Mouse (Mus musculus) midbrain, embryonic 16.5 days (tissue): ENCODE data around the gene Naa38. TPM values are rescaled to one million over a fixed set of nuclear protein-coding genes. Genes with fewer than 3 reads are reported as not detected.
A peak's percentile ranks its signal among the peaks of the same experiment; 100 is the strongest.

ENCODE experiments used
- ATAC-seq: fragments of 200-750 bp; cut with Nextera tagmentation; 2 replicates; pipeline ENCODE4 v1.8.0; 2017; ENCODE audit warnings: moderate TSS enrichment
- H3K27ac ChIP-seq: fragments of 300-500 bp; sonication (generic); 2 replicates; pipeline ENCODE4 v1.5.1; 2014; ENCODE audit warnings: mild to moderate bottlenecking, low read length, mixed read lengths
- H3K27me3 ChIP-seq: fragments of 300-500 bp; sonication (generic); 2 replicates; pipeline ENCODE4 v1.6.1; 2014; ENCODE audit warnings: low read depth, low read length, mixed read lengths; ENCODE audit not compliant: control insufficient read depth, insufficient read depth
- H3K36me3 ChIP-seq: fragments of 300-500 bp; sonication (generic); 2 replicates; pipeline ENCODE4 v1.6.1; 2014; ENCODE audit warnings: mild to moderate bottlenecking, low read length, moderate library complexity, mixed read lengths; ENCODE audit not compliant: control insufficient read depth, insufficient read depth
- H3K4me1 ChIP-seq: fragments of 300-500 bp; sonication (generic); 2 replicates; pipeline ENCODE4 v1.6.1; 2014; ENCODE audit warnings: mild to moderate bottlenecking, low read length, mixed read lengths; ENCODE audit not compliant: control insufficient read depth, insufficient read depth
- H3K4me2 ChIP-seq: fragments of 300-500 bp; sonication (generic); 2 replicates; pipeline ENCODE4 v1.6.1; 2014; ENCODE audit warnings: mild to moderate bottlenecking, low read length, mixed read lengths
- H3K4me3 ChIP-seq: fragments of 300-500 bp; sonication (generic); 2 replicates; pipeline ENCODE4 v1.5.1; 2014; ENCODE audit warnings: low read depth, mild to moderate bottlenecking, low read length, moderate library complexity, mixed read lengths
- H3K9ac ChIP-seq: fragments of 300-500 bp; sonication (generic); 2 replicates; pipeline ENCODE4 v1.6.1; 2014; ENCODE audit warnings: low read depth, low read length, mixed read lengths
- H3K9me3 ChIP-seq: fragments of 300-500 bp; sonication (generic); replicated peaks from 2 replicates; pipeline ENCODE4 v1.6.1; 2014; ENCODE audit warnings: mild to moderate bottlenecking, low read length, mixed read lengths; ENCODE audit not compliant: control insufficient read depth, poor library complexity, severe bottlenecking
- WGBS: fragments of 180-500 bp; shearing (Covaris S2); extraction: QIAGEN DNeasy Blood & Tissue Kit; methylation state at CpG from one replicate; pipeline ENCODE4 v1.1.7; 2014; 5-methylcytosine and 5-hydroxymethylcytosine counted together
- polyA plus RNA-seq: library from polyadenylated mRNA; unstranded; fragments of >200 nt; fragmentation: Nextera tagmentation; extraction: Ambion mirVana; gene quantifications from 2 replicates; pipeline ENCODE4 v1.2.1, GENCODE M21; 2015

Gene Naa38
- polyA plus RNA-seq, 1 experiment from 2014 or later, result 89.6 TPM

DNA sequence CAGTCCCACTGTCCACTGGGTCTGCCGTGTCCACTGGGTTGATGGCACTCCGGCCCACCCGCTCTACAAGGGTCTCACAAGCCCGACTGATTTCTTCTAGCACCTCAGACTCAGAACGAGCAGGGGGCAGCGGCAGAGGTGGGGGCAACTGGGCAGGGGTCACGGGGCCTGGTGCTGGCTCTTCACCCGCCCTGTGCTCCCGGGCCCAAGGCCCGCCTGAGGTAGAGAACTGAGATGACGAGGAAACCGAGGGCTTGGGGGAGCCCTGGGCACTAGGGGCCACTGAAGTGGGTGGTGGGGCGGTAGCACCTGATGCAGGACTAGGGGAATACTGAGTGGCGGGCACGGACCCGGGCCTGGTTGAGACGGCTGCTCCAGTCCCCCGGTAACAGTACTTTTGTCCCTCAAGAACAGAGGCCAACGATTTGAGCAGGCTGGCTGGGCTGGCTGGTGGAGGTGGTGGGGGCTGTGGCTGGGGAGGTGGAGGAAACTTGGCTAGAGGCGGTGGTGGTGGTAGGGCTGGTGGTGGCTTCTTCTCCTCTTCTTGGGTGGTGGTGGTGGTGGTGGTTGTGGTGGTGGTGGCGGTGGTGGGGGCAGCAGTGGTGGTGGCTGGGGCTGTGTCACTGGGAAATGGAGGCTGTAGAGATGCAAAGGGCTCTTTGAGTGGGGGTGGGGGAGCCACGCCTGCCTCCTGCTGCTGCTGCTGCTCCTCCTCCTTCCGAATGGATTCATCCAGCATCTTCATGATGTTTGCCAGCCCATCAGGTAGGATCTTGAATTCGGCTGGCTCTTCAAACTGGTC lies 9.5 kb downstream of the Naa38 start:
- peaks cover 17% of the 10 kb centered on the region for H3K4me1 ChIP-seq
- H3K4me2 ChIP-seq, result no peak overlapping the region
- 90% methylated on average over 23 of the region's 24 CpGs for WGBS
- H3K27ac ChIP-seq, result no peak overlapping the region
- H3K9me3 ChIP-seq, result no peaks in the 10 kb centered on the region
- H3K36me3 ChIP-seq, result peaks cover 57% of the 10 kb centered on the region
- H3K27me3 ChIP-seq, result no peaks in the 10 kb centered on the region
- H3K9ac ChIP-seq, result no peak overlapping the region
- ATAC-seq, result no peak
- H3K4me3 ChIP-seq, result no peak overlapping the region

DNA sequence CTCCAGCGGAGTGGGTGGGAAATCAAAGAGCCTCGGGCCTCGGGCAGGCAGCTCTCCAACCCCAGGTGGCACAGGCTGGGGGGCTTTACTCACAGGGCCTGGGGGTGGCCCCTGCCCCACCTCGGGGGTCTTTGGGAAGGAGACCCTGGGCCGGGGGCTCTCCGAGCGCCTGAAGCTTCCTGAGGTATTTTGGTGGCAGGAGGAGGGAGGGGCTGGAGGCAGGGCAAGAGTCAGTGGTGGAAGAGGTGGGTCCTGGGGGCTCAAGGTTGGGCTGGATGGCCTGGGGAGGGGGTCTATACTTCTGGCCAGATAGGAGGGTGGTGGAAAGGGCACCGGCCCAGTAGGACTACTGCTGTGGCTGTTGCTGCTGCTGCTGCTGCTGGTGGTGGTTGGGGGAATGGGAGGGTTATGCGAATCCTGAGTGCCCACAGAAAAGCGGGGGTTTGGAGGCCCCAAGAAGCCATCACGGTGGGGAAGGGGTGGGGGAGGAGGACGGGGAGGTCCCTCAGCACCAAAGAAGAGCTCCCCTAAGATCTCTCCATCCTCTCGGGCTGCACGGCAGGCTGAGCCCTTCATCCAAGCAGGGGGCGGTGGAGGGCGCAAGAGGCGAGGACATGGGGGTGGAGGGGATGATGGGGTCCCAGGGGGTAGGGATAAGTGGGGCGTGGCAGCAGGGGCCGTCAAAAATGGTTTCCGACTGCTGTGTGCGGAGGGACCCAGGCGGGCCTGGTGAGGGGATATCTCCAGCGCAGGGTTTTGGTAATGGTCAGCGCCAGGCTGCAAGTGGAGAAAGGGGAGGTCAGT lies 10.3 kb downstream of the Naa38 start:
- H3K9me3 ChIP-seq, result no peaks in the 10 kb centered on the region
- H3K9ac ChIP-seq, result no peak overlapping the region
- no peaks in the 10 kb centered on the region for H3K27me3 ChIP-seq
- H3K36me3 ChIP-seq, result peaks cover 51% of the 10 kb centered on the region
- peaks cover 17% of the 10 kb centered on the region for H3K4me1 ChIP-seq
- ATAC-seq, result no peak
- H3K4me3 ChIP-seq, result no peak overlapping the region
- WGBS, result 91% methylated on average over 24 of the region's 24 CpGs
- H3K4me2 ChIP-seq, result no peak overlapping the region
- no peak overlapping the region for H3K27ac ChIP-seq

DNA sequence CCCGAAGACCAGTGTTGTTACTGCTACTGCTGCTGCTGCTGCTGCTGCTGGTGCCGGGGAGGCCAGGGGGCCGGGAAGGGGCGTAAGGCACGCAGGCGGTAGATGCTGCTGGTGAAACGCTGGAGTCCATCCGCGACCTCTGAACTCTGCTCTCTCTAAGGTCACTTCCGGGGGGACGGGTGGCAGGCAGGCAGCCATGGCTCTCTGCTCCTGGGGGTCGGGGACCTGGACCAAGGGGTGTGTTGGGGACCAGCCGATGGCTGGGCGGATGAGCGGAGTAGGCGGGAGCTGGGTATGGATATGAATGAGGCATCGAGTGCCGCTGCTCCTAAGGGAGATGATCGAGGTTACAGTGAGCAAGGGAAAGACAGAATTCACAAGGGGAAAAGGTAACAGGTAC lies 11.0 kb downstream of the Naa38 start:
- Histone ChIP-seq H3K27me3 (no peaks in the 10 kb centered on the region), H3K36me3 (peaks cover 50% of the 10 kb centered on the region), H3K9me3 (no peaks in the 10 kb centered on the region), H3K4me3 (no peak overlapping the region), H3K4me2 (no peak overlapping the region), H3K9ac (no peak overlapping the region), H3K27ac (no peak overlapping the region), H3K4me1 (peaks cover 17% of the 10 kb centered on the region)
- ATAC-seq, result no peak
- 88% methylated on average over 19 of the region's 19 CpGs for WGBS

DNA sequence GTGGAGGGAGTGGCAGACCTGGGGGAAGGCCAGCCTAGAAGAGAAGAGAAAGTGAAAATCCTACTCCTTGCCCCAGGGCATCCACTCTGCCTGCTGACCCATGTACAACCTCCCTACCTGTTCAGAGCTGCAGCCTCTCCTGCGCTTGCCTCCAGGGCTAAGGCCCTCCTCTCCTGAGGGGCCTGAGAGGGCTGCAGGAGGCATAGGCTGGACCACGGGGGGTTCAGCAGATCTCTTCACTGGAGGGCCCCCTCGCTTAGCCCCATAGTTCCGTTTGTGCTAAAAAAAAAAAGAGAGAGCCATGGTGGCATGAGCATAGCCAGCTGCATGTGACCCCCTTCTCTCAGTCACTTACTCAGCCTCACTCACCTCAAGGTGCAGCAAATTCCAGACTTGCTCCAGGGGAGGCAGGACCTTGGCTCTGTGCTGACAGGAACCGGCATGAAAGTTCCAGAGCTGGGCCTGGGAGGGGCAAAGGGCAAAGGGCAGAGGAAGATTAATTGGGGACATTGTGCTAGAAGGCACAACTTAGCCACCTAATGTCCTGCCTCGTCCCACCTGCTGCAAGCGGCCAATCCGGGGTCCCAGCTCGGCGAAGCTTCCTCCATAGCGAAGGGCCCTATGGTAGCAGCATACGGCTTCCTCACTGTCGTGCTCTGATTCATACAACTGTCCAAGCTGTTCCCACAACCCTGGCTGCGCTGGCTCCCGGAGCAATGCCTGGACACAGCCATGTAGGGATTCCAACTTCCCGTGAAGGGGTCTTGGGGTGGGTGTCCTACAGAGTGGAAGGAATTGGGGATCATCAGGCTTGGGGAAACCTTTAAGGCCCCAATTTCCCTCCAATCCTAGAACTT lies 11.8 kb downstream of the Naa38 start:
- no peaks in the 10 kb centered on the region for H3K9me3 ChIP-seq
- H3K36me3 ChIP-seq, result peaks cover 46% of the 10 kb centered on the region
- no peak overlapping the region for H3K9ac ChIP-seq
- peaks cover 23% of the 10 kb centered on the region for H3K4me1 ChIP-seq
- no peak for ATAC-seq
- WGBS, result 91% methylated on average over 16 of the region's 16 CpGs
- H3K4me2 ChIP-seq, result no peak overlapping the region
- no peaks in the 10 kb centered on the region for H3K27me3 ChIP-seq
- H3K4me3 ChIP-seq, result no peak overlapping the region
- H3K27ac ChIP-seq, result no peak overlapping the region

DNA sequence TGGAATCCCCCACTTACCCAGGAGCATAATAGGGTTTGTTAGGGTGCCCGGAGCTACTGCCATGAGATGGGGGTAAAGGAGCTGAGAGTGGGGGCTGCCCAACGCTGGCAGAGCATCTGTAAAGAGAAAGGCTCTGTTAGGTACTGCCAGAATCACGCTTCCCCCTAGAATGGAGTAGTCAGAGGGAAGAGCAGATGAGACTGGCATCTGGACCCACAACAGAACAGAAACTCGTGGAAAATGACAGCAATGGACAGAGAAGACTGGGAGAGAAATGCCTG lies 12.4 kb downstream of the Naa38 start:
- peak overlapping the region; percentile 84 for H3K27ac ChIP-seq
- H3K4me2 ChIP-seq, result peak overlapping the region; percentile 92; the same call in 1 of the 2 replicates
- peaks cover 43% of the 10 kb centered on the region for H3K36me3 ChIP-seq
- no peaks in the 10 kb centered on the region for H3K9me3 ChIP-seq
- H3K27me3 ChIP-seq, result no peaks in the 10 kb centered on the region
- no peak overlapping the region; the same call in 1 of the 2 replicates for H3K9ac ChIP-seq
- 91% methylated on average over 4 of the region's 4 CpGs for WGBS
- peaks cover 28% of the 10 kb centered on the region for H3K4me1 ChIP-seq
- ATAC-seq, result no peak
- H3K4me3 ChIP-seq, result no peak overlapping the region

DNA sequence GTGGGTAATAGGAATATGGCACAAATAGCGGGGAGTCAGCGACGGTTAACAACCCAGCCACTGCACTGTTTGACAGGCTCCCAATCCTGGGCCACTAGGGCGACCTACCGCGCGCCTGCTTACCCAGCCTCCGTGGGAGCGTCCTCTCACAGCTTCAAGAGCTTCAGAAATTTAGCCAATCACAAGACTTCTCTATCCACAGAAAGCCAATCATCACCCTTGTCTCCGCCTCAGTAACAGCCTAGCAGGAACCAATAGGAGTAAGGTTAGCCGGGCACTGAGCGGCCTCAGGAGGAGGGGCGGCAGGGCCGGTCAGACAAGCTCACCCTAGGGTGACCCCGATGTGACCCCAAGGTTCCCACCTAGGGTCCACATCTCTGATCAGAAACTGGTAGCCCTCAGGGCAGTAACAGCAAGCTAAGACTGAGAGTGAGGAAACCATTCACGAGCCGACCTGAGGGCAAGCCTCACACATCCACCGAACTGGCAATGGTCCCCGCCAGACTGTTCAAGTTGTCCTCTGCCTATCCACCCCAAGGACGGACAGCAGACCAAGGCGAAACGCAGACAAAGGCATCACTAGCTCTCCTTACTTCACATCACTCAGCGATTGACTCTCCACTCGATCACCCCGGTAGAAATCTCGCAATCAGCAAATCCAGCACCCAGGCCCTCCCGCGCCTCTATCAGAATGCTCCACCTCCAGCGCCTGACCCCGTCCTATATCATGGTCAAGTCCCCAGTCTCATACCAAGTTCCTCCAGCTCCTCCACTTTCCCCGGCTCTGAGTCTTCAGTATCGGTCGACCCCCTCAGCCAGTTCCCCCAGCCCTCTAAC lies 13.5 kb downstream of the Naa38 start:
- Histone ChIP-seq H3K4me1 (peaks cover 39% of the 10 kb centered on the region), H3K9me3 (no peaks in the 10 kb centered on the region), H3K27me3 (no peaks in the 10 kb centered on the region), H3K27ac (peak overlapping the region; percentile 84), H3K36me3 (peaks cover 36% of the 10 kb centered on the region), H3K4me2 (peak overlapping the region; percentile 92), H3K4me3 (peak overlapping the region; percentile 75), H3K9ac (peak overlapping the region; percentile 90)
- WGBS, result under 1% methylated on average over 33 of the region's 33 CpGs
- peak; percentile 70 for ATAC-seq

DNA sequence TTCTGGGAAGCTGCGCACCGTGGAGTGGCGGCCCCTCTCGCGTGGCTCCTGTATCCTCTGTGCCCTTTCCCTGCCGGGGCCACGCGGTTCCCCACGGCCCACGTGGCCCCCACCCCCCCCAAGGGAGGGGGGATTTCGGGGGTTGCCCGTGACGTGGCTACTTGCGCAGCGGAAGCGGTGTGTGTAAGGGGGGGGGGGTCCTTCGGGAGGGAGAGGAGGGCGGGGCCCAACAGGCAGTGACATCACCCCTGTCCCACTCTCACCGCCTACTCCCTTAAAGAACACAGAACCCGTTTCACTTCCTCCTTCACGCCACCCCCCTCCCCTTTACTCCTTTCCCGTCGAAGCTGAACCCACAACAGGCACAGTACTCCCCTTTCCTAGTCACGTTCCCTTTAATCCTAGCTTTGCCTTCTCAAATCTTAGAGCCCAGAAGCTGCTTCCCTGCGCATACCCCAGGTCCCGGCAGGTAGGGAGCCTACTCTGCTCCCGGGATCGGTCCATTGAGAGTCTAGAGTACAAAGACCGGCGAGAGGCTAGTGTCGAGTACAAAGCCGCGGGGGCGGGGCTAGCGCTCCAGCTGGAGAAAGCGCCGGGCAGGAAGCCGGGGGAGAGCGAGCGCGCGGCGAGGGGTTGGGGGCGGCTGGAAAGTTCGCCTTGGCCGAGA lies 14.2 kb downstream of the Naa38 start:
- ATAC-seq, result no peak
- peaks cover 29% of the 10 kb centered on the region for H3K36me3 ChIP-seq
- H3K4me1 ChIP-seq, result peaks cover 47% of the 10 kb centered on the region

DNA sequence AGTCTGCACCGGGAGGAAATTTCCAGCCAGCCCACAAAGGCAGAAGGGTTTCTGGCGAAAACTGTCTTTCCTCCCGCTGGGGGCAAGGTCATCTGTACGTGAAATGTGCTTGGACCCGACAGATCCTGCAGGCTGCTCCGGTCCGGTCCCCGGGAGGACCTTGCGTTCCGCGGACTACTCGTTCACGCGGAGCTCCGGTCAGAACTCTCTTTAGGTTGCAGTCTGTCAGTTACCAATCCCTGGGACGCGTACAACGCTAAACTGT lies 14.7 kb downstream of the Naa38 start:
- Histone ChIP-seq H3K4me3 (peak overlapping the region; percentile 75), H3K27me3 (no peaks in the 10 kb centered on the region), H3K9me3 (no peaks in the 10 kb centered on the region), H3K4me1 (peaks cover 51% of the 10 kb centered on the region), H3K36me3 (peaks cover 24% of the 10 kb centered on the region), H3K4me2 (peak overlapping the region; percentile 92), H3K9ac (peak overlapping the region; percentile 90), H3K27ac (peak overlapping the region; percentile 84)
- no peak for ATAC-seq
- 0% methylated on average over 18 of the region's 18 CpGs for WGBS

More for the DNA sequence above, 14.2 kb downstream of the Naa38 start:
- H3K4me2 ChIP-seq, result peak overlapping the region; percentile 92
- peak overlapping the region; percentile 75 for H3K4me3 ChIP-seq
- under 1% methylated on average over 36 of the region's 46 CpGs for WGBS
- H3K27ac ChIP-seq, result peak overlapping the region; percentile 84
- peak overlapping the region; percentile 90 for H3K9ac ChIP-seq
- no peaks in the 10 kb centered on the region for H3K9me3 ChIP-seq
- no peaks in the 10 kb centered on the region for H3K27me3 ChIP-seq
